Mouse (Mus musculus): Measurements from ENCODE around the gene Impdh2.
A peak's percentile ranks its signal among the peaks of the same experiment; 100 is the strongest.

Impdh2 gene

DNA sequence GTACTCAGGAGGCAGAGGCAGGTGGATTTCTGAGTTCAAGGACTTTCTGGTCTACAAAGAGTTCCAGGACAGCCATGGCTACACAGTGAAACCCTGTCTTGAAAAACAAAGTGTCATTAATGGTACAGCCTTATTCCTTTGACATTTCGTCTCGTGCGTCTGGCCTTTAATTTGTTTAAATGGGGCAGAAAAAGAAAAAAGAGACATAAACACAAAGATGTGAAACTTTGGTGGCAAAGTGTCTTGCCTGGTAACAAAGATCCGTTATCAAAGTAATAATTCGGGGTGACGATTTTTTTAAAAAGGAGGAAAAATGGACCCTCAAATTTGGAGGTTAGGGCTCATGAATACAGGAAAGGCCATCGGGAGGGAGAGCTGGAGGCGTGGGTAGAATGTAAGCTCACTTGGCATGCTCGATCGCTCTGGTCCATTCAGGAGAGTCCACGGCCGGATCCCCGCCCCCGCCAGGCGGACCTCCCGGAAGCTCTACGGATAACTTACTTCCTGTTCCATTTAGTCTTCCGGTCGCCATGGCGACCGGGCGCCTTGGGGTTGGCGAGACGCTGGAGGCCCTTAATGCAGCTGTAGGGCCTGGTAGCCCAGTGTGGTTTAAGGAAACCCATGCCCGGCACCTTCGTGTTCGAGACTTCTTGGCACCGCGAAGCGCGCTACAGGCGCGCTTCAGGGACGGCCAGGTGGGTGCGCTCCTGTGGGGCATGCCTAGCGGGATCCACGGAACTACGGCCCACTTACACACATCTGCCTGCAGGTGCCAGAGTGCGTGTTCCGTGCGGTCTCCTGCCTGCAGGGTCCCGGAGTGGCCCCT lies 9.5 kb downstream of the Impdh2 start, which contains the start of gene Dalrd3:
Gene Dalrd3, plus strand, starts transcription at position 506 of the 826 bp plus-strand sequence.
- DNase-seq (ENCODE audit: low spot score) = peak; percentile 93

DNA sequence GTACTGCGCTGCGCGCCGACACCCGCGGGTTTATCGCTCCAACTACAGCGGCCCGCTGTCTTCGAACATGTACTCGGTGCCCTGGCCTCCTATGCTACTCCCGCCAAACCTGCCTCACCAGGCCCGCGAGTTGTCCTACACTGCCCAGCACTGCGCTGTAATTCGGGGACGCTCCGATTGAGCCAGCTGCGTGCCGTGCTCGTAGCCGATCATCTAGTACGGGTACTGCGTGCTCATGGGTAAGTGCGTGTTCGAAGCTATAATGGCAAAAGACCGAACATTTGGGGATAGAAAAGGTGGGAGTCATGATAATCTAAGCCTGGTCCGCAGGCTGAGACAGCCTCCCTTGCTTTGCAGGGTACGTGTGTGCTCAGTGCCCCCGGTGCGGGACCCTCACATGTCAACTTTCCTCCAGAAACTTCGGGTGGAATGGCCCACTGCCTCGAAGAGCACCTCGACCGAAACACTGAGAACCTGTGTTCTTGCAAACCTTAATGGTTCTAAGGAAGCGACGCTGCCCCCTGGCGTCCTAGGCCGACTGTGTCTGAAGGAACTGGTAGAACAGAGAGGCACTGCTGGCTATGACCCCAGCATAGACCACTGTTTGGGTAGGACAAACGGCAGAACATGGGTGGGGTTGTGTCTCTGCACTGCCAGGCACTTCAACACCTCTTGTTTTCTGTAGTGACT lies 10.3 kb downstream of the Impdh2 start:
- peak; percentile 81 for DNase-seq (ENCODE audit: low spot score)

DNA sequence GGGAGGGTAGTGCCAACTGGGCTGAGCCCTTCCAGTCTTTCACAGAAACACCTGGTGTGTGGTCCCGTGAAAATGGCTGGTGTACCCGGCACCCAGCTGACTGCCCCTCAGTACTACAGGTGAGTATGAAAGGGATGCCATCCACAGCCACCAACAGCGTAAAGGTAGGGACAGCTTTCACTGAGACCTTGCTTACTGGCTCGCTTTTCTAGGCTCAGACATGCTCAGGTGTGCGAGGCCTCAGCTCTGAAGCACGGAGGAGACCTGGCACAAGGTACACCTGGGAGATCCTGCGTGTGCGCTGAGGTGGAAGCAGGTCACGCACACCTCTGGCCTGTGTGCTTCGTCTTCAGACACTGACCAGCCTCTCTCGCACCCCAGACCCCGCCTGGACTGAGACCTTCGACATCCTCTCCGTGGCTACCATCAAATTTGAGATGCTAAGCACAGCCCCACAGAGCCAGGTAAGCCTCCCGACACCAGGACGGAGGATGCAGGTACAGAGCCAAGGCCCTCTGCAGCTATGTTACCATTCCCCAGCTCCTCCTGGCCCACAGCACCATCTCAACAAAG lies 11.4 kb downstream of the Impdh2 start:
- DNase-seq (ENCODE audit: low spot score) = peak; percentile 12

DNA sequence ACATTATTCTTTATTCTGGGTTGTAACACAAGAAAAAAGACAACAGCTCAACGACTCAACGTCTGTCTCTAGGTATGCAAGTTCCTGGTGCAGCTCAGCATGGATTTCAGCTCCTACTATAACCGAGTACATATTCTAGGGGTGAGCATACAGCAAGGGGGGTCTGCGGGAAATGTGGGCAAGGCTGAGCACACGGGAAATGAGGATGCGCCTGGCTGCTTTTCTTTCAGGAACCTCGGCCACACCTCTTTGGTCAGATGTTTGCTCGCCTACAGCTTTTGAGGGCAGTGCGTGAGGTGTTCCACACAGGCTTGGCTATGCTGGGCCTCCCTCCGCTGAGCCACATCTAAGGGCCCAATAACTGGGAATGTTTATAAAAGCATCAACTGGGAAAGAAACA lies 12.2 kb downstream of the Impdh2 start:
- no peak for DNase-seq (ENCODE audit: low spot score)

DNA sequence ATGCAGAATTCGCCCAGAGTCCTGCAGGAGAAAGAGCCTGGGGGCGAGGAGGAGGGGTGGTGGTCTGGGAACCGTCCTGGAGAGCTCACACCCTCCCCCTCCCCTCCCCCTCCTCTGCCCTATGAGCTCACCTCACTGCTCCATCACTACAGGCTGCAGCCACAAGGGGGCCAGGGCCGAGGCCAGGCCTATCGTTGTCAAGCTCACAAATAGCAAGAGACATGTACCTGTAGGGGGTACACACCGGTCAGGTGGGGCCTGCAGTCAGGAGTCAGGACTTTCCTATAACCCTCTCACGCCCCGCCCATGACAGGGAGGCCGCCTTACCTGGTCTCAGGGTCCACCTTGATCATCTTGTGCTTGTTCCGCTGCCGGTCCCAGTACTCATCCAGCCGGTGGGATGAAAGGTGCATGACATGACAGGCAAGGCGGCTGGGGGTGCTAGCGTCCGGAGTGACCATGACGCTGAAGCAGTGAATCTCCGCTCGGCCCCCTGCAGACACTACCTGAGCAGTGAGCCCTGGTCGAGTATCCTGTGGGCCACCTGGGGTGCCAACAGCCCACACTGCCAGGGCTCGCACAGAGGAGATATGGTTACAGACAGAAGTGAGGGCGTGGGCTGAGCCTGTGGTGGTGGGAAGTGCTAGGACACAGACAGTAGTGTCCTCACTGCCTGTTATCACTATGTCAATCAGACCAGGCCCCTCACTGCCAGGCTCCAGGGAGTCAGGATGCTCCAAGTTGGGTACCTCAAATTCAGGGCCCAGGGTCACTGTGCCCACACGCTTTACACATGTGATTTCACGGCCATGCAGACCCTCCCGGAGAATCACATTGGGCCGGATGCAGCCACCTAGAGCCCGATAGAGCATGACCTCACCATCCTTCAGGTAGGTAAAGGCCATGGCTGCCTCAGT lies 13.9 kb downstream of the Impdh2 start:
- DNase-seq (ENCODE audit: low spot score) = peak; percentile 57

DNA sequence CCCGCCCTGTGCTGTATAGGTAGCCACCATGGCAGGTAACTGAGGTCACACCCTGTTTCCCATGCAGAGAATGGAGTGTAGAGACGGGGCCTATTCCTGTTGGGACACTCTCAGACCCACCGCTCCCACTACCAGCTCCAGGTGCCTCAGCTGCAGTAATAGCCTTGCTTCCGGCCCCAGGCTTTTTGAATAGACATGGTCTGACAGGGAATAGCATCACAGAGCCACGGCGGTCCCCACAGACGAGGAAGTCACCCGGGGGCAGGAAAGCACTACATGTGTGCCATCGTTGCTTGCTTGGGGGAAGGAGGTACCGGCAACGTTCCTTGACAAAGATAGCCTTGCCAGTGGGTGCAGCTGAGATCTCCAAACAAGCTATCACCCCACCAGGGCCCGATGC lies 14.8 kb downstream of the Impdh2 start:
- peak; percentile 8 for DNase-seq (ENCODE audit: low spot score)

DNA sequence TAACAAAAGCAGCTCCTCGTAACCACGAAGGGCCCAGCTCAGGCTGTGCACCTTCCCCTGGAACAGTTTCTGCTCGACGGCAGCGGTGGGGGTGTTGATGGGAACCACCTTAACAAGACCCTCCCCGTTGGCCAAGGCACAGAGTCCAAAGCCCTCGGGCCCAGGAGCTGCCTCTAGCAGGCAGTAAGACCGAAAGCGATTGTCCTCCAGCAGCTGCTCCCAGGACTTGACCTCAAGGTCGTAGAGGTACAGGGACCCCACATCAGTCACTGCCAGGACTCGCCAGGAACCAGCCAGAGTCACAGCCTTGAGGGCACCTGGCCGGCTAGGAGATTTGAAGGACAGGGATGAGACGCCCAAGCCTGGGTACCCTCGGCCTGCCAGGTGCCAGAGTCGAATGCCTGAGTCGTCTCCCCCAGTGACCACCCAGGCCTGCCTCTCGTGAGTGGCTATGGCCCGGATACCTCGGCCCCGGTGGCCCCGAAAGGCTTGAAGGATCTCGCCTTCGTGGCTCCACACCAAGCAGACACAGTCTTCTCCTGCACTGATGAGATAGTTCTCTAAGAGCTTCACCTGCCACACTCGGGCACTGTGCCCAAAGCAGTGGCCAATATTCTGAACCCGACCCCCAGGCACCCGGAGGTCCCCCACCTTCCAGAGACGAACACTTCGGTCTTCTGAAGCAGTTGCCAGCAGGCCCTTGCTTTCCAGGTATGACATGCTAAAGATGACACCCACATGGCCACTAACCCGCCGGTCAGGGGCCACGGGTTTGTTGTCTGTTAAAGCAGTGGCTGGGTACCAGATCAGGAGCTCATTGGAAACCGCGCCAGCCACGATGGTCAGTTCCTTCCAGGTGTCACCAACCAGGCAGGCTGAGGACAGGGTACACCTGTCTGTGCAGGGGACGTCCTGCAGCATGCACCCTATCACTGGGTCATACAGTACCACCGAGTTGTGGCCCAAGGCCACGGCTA lies 15.5 kb downstream of the Impdh2 start:
- no peak for DNase-seq (ENCODE audit: low spot score)

DNA sequence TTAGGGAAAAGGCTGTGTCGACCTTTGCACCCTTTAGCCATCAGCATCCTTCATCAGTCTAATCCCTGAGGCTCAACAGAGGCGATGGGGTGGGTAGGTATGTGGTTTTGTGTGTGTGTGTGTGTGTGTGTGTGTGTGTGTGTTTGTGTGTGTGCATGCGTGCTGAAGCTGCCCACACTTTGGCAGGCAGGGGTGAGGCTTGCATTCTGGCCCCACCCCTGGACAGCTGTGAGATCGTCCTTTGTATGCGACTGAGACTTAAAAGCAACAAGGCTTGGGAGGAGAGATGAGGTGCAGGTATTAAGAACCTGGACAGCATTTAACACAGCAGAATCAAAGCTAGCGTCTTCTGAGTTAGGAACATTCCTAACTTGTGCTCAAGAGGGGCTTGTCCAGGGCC lies 16.9 kb downstream of the Impdh2 start:
- no peak for DNase-seq (ENCODE audit: low spot score)

DNA sequence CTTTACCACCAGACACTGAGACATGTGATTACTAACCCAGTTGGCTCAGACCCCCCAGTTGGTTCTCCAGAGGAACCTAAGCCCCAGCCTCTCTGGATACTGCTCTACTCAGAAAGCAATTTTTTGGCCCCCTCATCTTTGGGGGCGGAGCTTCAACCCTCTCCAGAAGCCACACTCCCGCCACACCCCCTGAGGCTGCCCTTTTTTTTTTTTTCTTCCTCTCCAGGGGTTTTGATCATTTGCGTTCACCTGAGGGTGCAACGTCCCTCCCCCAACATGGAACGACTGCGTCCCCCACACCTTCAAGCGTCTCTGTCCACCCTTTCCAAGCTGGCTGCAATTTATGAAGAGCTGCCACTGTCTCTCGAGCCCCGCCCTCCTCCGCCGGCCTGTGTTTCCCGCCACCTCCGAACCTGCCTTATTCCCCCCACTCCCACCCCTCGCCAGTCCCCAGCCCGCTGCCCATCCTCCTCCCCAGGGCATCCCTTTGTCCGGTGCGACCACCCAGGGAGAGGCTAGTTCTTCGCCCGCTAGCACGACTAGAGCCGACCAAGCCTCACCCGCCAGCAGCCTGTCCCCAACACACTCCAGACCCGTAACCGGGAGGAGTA lies 18.0 kb downstream of the Impdh2 start:
- DNase-seq (ENCODE audit: low spot score) = no peak

DNA sequence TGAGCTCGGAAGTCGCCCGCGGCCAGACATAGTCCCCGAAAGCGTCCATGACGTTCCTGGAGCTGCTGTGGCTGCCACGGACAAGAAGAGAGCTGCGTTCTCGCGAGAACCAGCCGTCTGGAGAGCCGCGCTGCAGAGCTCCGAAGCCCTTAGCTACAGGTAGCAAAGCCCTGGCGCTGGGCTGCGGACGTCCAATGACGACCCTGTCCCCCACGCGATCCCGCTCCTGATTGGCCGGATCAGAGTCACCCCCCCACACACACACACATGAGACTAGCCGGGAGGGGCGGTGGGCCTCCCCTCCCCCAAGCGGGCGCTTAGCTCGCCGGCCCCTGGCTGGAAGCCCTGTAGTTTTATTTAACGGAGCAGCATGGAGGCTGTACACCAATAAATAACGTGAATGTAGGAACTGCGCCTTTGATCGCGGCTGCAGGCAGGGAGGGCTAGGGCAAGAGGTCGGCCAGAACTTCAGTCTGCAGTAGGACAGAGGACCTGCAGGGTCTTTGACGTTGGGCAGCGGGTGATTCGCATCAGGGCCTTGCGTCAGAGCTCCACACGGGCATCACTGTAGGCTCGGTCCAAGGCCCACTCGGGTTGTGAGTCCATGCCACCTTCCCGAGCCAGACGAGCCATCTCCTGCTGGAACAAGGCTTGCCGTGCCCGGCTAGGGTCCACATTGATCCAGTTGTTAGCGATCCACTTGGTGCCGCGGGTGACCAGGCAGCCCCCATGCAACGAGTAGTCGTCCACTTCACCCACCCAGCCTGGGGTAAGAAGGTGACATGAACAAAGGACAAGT lies 18.7 kb downstream of the Impdh2 start, which contains the start of gene Wdr6:
Gene Wdr6, minus strand, starts transcription at position 195 of the 799 bp plus-strand sequence.
- peak; percentile 92 for DNase-seq (ENCODE audit: low spot score)

DNA sequence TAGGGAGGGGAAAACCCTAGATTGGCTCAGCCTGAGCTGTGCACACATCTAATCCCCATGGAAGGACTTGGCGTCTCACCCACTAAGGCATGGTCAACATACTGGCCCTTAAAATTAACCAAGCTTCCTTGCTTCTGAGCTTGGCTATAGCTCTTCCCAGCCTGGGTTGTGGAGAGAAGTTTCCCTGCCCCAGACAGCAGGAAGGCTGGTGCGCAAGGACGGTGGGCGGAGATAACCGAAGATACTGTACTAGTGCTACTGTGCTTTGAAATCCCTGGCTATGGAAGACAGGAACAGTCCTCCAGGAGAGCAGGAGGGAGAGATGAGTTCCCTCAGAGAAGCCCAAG lies 19.2 kb downstream of the Impdh2 start:
- DNase-seq (ENCODE audit: low spot score) = no peak

DNA sequence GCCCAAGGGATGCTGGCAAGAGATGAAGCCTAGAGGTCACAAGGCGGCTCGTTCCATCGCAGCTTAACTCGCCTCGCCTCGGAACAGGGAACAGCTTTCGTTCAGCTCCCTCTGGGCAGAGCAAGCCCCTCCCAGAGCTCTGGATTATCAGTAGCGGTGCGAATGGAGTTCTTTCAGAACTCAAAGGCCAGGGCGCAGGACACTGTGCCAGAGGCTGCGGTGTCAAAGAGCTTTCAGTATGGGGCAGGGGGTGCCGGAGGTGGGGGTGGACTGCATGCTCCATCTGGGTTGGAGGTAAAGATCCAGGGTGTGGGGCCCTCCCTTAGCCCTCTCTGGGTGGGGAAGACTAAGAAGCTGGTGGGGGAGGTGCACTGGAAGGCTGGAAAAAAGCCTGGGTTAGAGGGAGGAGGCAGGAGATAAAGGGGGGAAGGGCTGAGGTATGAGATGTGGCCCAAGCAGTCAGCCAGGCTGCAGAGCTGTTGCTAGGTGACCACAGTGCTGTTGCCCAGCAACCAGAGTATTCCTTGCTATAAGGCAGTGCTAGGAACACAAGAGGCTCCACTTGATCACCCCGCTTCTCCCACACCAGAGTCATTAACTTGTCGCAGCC lies 27.6 kb downstream of the Impdh2 start:
- DNase-seq (ENCODE audit: low spot score) = peak; percentile 87

DNA sequence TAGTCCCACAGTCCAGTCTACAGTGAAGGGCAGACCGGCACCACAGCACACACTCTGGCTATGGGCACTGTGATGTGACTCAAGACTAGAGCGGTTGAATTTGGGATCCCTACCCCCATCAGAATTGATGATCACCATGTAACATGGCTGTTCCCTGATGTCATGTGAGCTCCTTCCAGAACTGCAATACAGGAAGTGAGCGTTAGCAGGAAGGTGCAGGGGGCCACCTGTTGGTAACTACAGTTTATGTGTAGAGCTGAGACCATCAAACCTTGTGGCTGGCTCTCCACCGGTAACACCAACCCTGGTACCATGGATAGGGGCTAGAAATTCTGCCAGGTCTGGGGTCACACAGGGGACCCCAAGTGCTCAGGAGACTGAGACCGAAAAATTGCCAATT lies 29.1 kb downstream of the Impdh2 start:
- DNase-seq (ENCODE audit: low spot score) = peak; percentile 38

DNA sequence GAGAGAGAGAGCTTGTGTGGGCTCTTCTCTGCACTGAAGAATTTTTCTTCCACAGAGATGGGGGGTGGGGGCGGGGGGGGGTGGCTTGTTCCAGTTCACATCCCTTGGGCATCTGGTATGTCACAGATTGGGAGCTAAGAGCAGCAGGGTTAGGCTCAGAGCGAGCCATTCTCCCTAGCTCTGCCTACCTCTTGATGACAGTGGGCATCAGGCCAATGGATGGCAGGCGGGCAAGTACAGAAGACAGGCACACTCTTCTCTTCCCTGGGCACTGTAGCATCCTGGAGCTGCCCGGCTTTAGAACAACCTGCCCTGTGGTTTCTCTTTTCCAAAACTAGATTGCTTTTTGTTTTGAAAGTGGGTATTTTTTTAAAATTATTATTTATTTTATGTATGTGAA lies 31.4 kb downstream of the Impdh2 start:
- peak; percentile 19 for DNase-seq (ENCODE audit: low spot score)

DNA sequence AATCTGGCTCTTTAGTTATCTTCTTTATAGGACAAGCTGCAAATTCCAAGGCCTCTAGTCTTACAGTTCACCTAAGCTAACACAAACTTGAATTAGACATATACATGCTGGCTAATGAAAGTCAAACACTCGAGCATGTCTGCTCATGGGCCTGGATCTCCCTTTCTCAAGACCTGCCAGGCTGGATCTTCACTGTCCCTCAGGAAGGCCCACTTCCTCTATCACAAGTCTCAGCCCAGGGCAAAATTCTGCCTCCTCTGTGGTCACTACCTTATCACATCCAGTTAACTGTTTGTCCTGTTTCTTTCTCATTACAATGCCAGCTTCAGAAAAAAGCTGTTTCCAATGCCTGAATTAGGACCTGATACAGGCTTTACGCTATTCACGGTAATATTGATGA lies 34.3 kb downstream of the Impdh2 start:
- no peak for DNase-seq (ENCODE audit: low spot score)

DNA sequence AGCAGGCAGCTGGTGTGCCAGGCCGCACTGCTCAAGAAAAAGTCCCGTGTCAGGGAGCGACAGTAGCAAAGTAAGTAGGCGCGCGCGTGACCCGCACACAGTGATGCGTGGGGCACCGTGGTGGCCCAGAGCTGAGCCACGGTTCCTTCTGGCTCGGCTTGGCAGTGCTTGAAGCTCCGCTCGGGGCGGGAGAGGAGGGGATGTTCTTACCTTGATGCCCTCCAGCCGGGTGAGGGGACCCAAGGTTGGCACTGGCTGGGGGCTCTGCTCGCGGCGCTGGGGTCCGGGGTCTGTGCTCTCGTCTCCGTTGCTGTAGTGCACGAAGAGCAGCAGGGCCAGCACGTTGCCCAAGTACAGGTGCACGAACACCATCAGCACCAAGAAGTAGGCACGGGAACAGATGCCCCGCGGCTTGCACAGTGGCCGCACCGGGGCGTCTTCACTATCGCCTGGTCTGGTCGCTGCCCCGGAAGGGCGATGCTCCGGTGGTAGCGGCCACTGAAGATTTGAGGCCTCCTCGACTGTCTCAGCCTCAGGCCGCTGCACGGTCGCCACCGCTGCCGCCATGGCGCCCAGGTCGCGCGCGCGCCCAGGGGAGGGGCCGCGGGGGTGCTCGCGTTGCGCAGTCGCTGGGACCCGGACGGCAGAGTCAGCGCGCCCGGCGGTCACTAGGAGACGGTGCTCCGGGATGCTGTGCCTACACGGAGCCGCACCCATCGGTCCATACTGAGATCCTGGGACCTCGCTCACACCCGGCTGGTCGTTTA lies 37.1 kb downstream of the Impdh2 start, which contains the start of gene P4htm:
Gene P4htm, minus strand, starts transcription at position 670 of the 767 bp plus-strand sequence.
- DNase-seq (ENCODE audit: low spot score) = peak; percentile 78

DNA sequence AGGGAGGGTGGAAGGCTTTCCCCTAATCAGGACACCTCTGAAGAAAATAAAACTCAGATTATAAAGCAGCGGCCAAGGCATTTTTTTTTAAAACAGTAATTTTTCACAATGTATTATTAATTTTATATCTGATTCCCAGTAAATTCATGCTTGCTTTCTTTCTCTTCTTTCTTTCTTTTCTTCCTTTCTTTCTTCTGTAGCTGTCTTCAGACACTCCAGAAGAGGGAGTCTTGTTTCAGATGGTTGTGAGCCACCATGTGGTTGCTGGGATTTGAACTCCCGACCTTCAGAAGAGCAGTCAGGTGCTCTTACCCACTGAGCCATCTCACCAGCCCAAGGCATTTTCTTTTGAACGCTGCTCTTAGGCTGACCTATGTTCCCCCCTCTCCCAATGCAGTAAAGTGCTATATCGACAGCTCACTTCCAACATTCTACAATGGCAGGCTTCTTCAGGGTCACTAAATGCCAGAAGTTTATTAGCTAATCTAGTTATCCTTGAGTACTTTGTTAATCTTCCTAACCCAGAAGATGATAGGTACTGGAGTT lies 39.0 kb downstream of the Impdh2 start:
- DNase-seq (ENCODE audit: low spot score) = no peak

DNA sequence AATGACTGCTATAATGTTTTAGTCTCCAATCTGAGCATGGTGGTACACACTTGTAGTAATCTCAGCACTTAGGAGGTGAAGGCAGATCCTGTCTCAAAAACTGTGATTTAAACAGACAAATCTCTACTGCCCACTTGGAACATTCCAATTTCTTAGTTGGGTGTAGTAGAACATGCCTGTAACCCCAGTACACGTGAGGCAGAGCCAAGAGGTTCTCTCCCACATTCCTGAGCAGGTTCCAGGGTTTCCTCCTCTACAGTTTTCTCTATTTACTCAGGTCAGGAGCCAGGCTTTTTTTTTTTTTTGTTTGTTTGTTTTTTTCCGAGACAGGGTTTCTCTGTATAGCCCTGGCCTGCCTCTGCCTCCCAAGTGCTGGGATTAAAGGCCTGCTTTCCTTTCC lies 39.9 kb downstream of the Impdh2 start:
- DNase-seq (ENCODE audit: low spot score) = no peak

Data from layer of hippocampus, adult 11-12 months (tissue).